Mouse (Mus musculus): Measurements from ENCODE around the gene Arpp19. TPM values are rescaled to one million over a fixed set of nuclear protein-coding genes. Genes with fewer than 3 reads are reported as not detected.
A peak's percentile ranks its signal among the peaks of the same experiment; 100 is the strongest.

Gene Arpp19
- polyA plus RNA-seq (2012; rRNA removed) = 8.9 and 14.0 TPM in 2 replicates

DNA sequence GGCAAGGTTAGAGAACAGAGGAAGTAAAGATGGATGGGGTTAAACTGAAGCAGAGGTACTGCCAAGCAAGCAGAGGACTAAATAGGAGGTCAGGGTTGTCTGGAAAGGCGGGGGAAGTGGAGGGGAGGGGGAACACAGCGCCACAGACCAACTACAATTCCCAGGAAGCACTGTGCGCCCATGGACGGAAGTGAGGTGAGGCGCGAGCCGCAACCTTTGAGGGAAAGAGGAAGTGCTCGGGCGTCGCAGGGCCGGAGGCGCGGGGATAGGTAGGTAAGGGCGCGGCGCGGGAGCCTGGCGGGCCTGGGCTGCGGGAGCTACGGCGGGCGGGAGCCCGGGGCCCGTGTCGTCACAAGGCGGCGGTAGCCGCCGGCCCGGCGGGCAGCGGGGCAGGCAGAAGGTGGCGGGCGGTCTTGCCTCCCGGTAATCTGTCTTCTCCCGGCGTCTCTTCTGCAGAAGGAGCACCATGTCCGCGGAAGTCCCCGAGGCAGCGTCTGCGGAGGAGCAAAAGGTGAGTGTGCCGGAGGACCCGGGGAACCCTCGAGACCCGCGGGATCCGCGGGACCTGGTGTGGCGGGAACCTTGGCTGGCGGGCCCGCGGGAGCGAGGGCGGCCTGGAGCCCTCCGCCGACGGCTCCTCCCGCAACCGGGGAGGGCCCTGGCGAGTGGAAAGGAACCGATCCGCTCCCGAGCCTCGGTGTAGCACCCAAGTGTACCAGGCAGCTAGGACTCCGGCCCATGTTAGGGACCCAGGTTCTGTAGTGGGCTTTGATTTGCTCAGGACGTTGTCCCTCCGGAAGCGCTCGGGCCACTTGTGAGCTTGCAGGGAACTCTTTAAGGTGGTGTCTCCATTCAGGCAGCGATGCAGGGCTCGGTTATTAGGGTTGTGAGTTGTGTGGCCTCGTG, at the start of gene Arpp19:
TSS of gene Arpp19 (plus strand) at position 164 of the 906 bp plus-strand sequence.
- Histone ChIP-seq H3K27ac (ENCODE audit: control insufficient read depth, insufficient read depth, low read depth, low read length) (peak within 1 kb of the TSS; percentile 74), H3K27me3 (ENCODE audit: control insufficient read depth, insufficient read depth, low read length) (no peaks in the 10 kb centered on the region), H3K4me1 (ENCODE audit: control insufficient read depth, insufficient read depth, low read length) (no peaks in the 10 kb centered on the region), H3K4me3 (ENCODE audit: control insufficient read depth, low read depth, low read length) (peak within 1 kb of the TSS; percentile 90), H3K36me3 (ENCODE audit: control insufficient read depth, insufficient read depth, low read length) (no peaks in the 10 kb centered on the region)
- TF ChIP-seq CTCF (IDR thresholded peaks at IDR 0.05; ENCODE audit: control insufficient read depth, insufficient read depth, insufficient replicate concordance, low read depth, low read length) (no peak), POLR2A (IDR thresholded peaks at IDR 0.05; ENCODE audit: control insufficient read depth, low read depth, low read length) (peak; percentile 87)

DNA sequence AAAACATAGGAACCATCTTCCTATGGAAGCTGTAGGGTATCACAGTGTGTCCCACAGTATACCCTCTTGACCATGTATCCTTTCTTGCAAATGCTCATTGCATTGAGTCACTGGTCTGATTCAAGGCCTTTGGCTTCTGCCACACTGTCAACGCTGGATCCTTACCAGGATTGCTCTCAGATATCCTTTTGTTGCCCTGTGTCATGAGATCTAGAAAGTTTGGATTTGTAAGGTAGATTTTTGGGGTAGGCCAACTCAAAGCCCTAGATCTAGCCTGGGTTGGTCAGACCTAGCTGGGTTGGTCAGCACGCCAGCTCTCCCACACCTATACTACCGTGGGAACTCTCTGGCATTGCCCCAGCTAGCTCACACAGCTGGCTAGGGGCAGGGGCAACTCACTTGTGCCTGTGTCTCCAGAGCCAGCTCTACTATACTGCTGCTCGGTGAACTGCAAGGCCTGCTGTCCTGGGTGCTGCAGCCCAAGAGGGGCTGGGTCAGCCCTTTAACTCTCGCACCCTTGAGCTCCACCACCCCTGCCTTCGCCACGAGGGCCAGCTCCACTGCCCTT, 48.4 kb upstream of the Arpp19 start:
- no peaks in the 10 kb centered on the region for H3K27me3 ChIP-seq (ENCODE audit: control insufficient read depth, insufficient read depth, low read length)
- peaks cover 2% of the 10 kb centered on the region; the same call in 1 of the 2 replicates for H3K4me1 ChIP-seq (ENCODE audit: control insufficient read depth, insufficient read depth, low read length)
- H3K27ac ChIP-seq (ENCODE audit: control insufficient read depth, insufficient read depth, low read depth, low read length) = 0 out of 2 replicates have a peak overlapping the region, but pooled peaks have one; percentile 24
- no peak overlapping the region for H3K4me3 ChIP-seq (ENCODE audit: control insufficient read depth, low read depth, low read length)
- TF ChIP-seq CTCF (IDR thresholded peaks at IDR 0.05; ENCODE audit: control insufficient read depth, insufficient read depth, insufficient replicate concordance, low read depth, low read length) (no peak), POLR2A (IDR thresholded peaks at IDR 0.05; ENCODE audit: control insufficient read depth, low read depth, low read length) (no peak)
- no peaks in the 10 kb centered on the region for H3K36me3 ChIP-seq (ENCODE audit: control insufficient read depth, insufficient read depth, low read length)

DNA sequence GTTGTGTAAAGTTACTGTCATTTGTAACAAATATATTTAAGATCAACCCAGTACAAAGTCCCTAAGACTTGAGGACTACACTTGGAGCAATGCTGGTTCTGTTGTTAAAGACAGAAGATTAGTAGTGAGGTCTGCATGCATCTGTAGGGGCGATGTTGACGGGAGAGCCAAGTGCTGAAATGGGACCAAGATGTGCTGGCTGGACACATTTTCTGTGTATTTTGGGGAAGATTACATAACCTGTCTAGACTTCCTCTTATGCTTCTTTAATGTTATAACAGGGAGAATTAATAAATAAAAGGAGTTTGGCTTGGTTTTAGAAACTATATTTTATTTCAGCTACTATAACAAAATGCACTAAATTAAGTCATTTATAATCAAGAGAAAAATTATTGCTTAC, 47.4 kb upstream of the Arpp19 start:
- H3K4me1 ChIP-seq (ENCODE audit: control insufficient read depth, insufficient read depth, low read length) = peaks cover 2% of the 10 kb centered on the region; the same call in 1 of the 2 replicates
- H3K27ac ChIP-seq (ENCODE audit: control insufficient read depth, insufficient read depth, low read depth, low read length) = no peak overlapping the region; the same call in 1 of the 2 replicates
- H3K36me3 ChIP-seq (ENCODE audit: control insufficient read depth, insufficient read depth, low read length) = no peaks in the 10 kb centered on the region
- TF ChIP-seq CTCF (IDR thresholded peaks at IDR 0.05; ENCODE audit: control insufficient read depth, insufficient read depth, insufficient replicate concordance, low read depth, low read length) = no peak
- TF ChIP-seq POLR2A (IDR thresholded peaks at IDR 0.05; ENCODE audit: control insufficient read depth, low read depth, low read length) = no peak
- H3K4me3 ChIP-seq (ENCODE audit: control insufficient read depth, low read depth, low read length) = no peak overlapping the region
- no peaks in the 10 kb centered on the region for H3K27me3 ChIP-seq (ENCODE audit: control insufficient read depth, insufficient read depth, low read length)

- no peak overlapping the region for H3K4me3 ChIP-seq (ENCODE audit: control insufficient read depth, low read depth, low read length)
- no peaks in the 10 kb centered on the region for H3K27me3 ChIP-seq (ENCODE audit: control insufficient read depth, insufficient read depth, low read length)
- 0 out of 2 replicates have a peak, but pooled peaks cover 2% of the 10 kb centered on the region for H3K4me1 ChIP-seq (ENCODE audit: control insufficient read depth, insufficient read depth, low read length)
- peak overlapping the region; percentile 13; the same call in 1 of the 2 replicates for H3K27ac ChIP-seq (ENCODE audit: control insufficient read depth, insufficient read depth, low read depth, low read length)
- no peaks in the 10 kb centered on the region for H3K36me3 ChIP-seq (ENCODE audit: control insufficient read depth, insufficient read depth, low read length)
- TF ChIP-seq CTCF (IDR thresholded peaks at IDR 0.05; ENCODE audit: control insufficient read depth, insufficient read depth, insufficient replicate concordance, low read depth, low read length) = no peak
- TF ChIP-seq POLR2A (IDR thresholded peaks at IDR 0.05; ENCODE audit: control insufficient read depth, low read depth, low read length) = no peak
These were observed 42.7 kb upstream of the Arpp19 start for GRCm38 (mm10) chr9:74994611-74995257.

GRCm38 (mm10) chr9:74996349-74996748, 41.1 kb upstream of the Arpp19 start:
- TF ChIP-seq CTCF (IDR thresholded peaks at IDR 0.05; ENCODE audit: control insufficient read depth, insufficient read depth, insufficient replicate concordance, low read depth, low read length) (no peak), POLR2A (IDR thresholded peaks at IDR 0.05; ENCODE audit: control insufficient read depth, low read depth, low read length) (no peak)
- Histone ChIP-seq H3K4me3 (ENCODE audit: control insufficient read depth, low read depth, low read length) (no peak overlapping the region), H3K36me3 (ENCODE audit: control insufficient read depth, insufficient read depth, low read length) (no peaks in the 10 kb centered on the region), H3K4me1 (ENCODE audit: control insufficient read depth, insufficient read depth, low read length) (0 out of 2 replicates have a peak, but pooled peaks cover 2% of the 10 kb centered on the region), H3K27me3 (ENCODE audit: control insufficient read depth, insufficient read depth, low read length) (no peaks in the 10 kb centered on the region), H3K27ac (ENCODE audit: control insufficient read depth, insufficient read depth, low read depth, low read length) (no peak overlapping the region)

- no peak overlapping the region for H3K27ac ChIP-seq (ENCODE audit: control insufficient read depth, insufficient read depth, low read depth, low read length)
- H3K36me3 ChIP-seq (ENCODE audit: control insufficient read depth, insufficient read depth, low read length) = no peaks in the 10 kb centered on the region
- no peak for TF ChIP-seq POLR2A (IDR thresholded peaks at IDR 0.05; ENCODE audit: control insufficient read depth, low read depth, low read length)
- no peak for TF ChIP-seq CTCF (IDR thresholded peaks at IDR 0.05; ENCODE audit: control insufficient read depth, insufficient read depth, insufficient replicate concordance, low read depth, low read length)
- no peaks in the 10 kb centered on the region for H3K27me3 ChIP-seq (ENCODE audit: control insufficient read depth, insufficient read depth, low read length)
- H3K4me1 ChIP-seq (ENCODE audit: control insufficient read depth, insufficient read depth, low read length) = 0 out of 2 replicates have a peak, but pooled peaks cover 2% of the 10 kb centered on the region
- H3K4me3 ChIP-seq (ENCODE audit: control insufficient read depth, low read depth, low read length) = no peak overlapping the region
These were observed 39.4 kb upstream of the Arpp19 start for GRCm38 (mm10) chr9:74997976-74998375.

Data from testis, adult 2 months (tissue).